Mouse (Mus musculus) erythroblast, embryonic 14.5 days (primary cell): ENCODE data around the gene Rsph3a. TPM values are rescaled to one million over a fixed set of nuclear protein-coding genes. Genes with fewer than 3 reads are reported as not detected.
"Not testable (repeated sequence)": the region's sequence is repeated elsewhere in the genome, so short reads cannot be mapped to it uniquely, and the experiment has no call there.

Source experiments
- H3K27me3 ChIP-seq: 2 replicates; pipeline ENCODE4 v1.6.1; 2012; ENCODE audit warnings: inconsistent platforms; ENCODE audit not compliant: control insufficient read depth
- H3K36me3 ChIP-seq: 2 replicates; pipeline ENCODE4 v1.6.1; 2012; ENCODE audit warnings: mild to moderate bottlenecking, inconsistent platforms; ENCODE audit not compliant: control insufficient read depth
- H3K4me1 ChIP-seq: 2 replicates; pipeline ENCODE4 v1.6.1; 2012; ENCODE audit warnings: inconsistent platforms; ENCODE audit not compliant: control insufficient read depth
- H3K4me3 ChIP-seq: replicated peaks from 2 replicates; pipeline ENCODE3; 2012; ENCODE audit warnings: moderate library complexity, mild to moderate bottlenecking, inconsistent platforms
- H3K9me3 ChIP-seq: 2 replicates; pipeline ENCODE4 v1.6.1; 2012; ENCODE audit warnings: low read length, inconsistent platforms, mixed read lengths; ENCODE audit not compliant: control insufficient read depth
- GATA1 ChIP-seq: IDR thresholded peaks from 2 replicates; pipeline ENCODE4 v1.6.1; 2012; ENCODE audit warnings: low read length, inconsistent platforms, mixed read lengths
- TAL1 ChIP-seq: IDR thresholded peaks from 3 replicates; pipeline ENCODE4 v1.6.1; 2012; ENCODE audit warnings: low read length, inconsistent platforms, mixed read lengths
- polyA plus RNA-seq: library from polyadenylated mRNA; stranded (reverse); fragments of >175 nt; gene quantifications from 2 replicates; pipeline ENCODE4 v1.2.3, GENCODE M21; 2012

Rsph3a gene
- 2.4 and 3.8 TPM in 2 replicates for polyA plus RNA-seq

- peak within 1 kb of the TSS; percentile 65 for H3K4me3 ChIP-seq
- H3K4me1 ChIP-seq = peaks cover 11% of the 10 kb centered on the region
- not testable (repeated sequence) for H3K36me3 ChIP-seq, H3K9me3 ChIP-seq, H3K27me3 ChIP-seq
These were observed at the start of gene Rsph3a for GRCm38 (mm10) chr17:7945117-7946052. Gene Rsph3a, plus strand, starts transcription at chr17:7945614.

- H3K9me3 ChIP-seq = no peaks in the 10 kb centered on the region
- H3K4me3 ChIP-seq = no peak overlapping the region
- no peaks in the 10 kb centered on the region for H3K36me3 ChIP-seq
- no peaks in the 10 kb centered on the region for H3K4me1 ChIP-seq
- TF ChIP-seq GATA1 = no peak
- TF ChIP-seq TAL1 = no peak
- H3K27me3 ChIP-seq = no peaks in the 10 kb centered on the region
These were observed 49.3 kb upstream of the Rsph3a start for GRCm38 (mm10) chr17:7896047-7896635.

- TF ChIP-seq GATA1 (no peak), TAL1 (no peak)
- no peak overlapping the region for H3K4me3 ChIP-seq
- no peaks in the 10 kb centered on the region for H3K27me3 ChIP-seq
- H3K9me3 ChIP-seq = no peaks in the 10 kb centered on the region
- no peaks in the 10 kb centered on the region for H3K4me1 ChIP-seq
- no peaks in the 10 kb centered on the region for H3K36me3 ChIP-seq
These were observed 48.3 kb upstream of the Rsph3a start for GRCm38 (mm10) chr17:7897120-7897519.

- TF ChIP-seq TAL1 (no peak), GATA1 (no peak)
- H3K4me1 ChIP-seq = no peaks in the 10 kb centered on the region
- H3K36me3 ChIP-seq = no peaks in the 10 kb centered on the region
- H3K4me3 ChIP-seq = no peak overlapping the region
- H3K9me3 ChIP-seq = no peaks in the 10 kb centered on the region
- no peaks in the 10 kb centered on the region for H3K27me3 ChIP-seq
These were observed 47.7 kb upstream of the Rsph3a start for GRCm38 (mm10) chr17:7897756-7898155.

- Histone ChIP-seq H3K27me3 (no peaks in the 10 kb centered on the region), H3K9me3 (no peaks in the 10 kb centered on the region), H3K4me3 (no peak overlapping the region), H3K36me3 (no peaks in the 10 kb centered on the region), H3K4me1 (no peaks in the 10 kb centered on the region)
- TF ChIP-seq GATA1 (no peak), TAL1 (no peak)
These were observed 46.2 kb upstream of the Rsph3a start for GRCm38 (mm10) chr17:7899233-7899632.

- TF ChIP-seq GATA1 (no peak), TAL1 (no peak)
- H3K36me3 ChIP-seq = no peaks in the 10 kb centered on the region
- H3K27me3 ChIP-seq = no peaks in the 10 kb centered on the region
- no peak overlapping the region for H3K4me3 ChIP-seq
- no peaks in the 10 kb centered on the region for H3K9me3 ChIP-seq
- H3K4me1 ChIP-seq = no peaks in the 10 kb centered on the region
These were observed 45.5 kb upstream of the Rsph3a start for GRCm38 (mm10) chr17:7899961-7900360.

- TF ChIP-seq TAL1 = no peak
- no peak for TF ChIP-seq GATA1
- Histone ChIP-seq H3K9me3 (no peaks in the 10 kb centered on the region), H3K4me1 (no peaks in the 10 kb centered on the region), H3K27me3 (no peaks in the 10 kb centered on the region), H3K4me3 (no peak overlapping the region), H3K36me3 (no peaks in the 10 kb centered on the region)
These were observed 43.9 kb upstream of the Rsph3a start for GRCm38 (mm10) chr17:7901536-7901935.

GRCm38 (mm10) chr17:7902362-7902761 lies 43.1 kb upstream of the Rsph3a start:
- Histone ChIP-seq H3K9me3 (no peaks in the 10 kb centered on the region), H3K27me3 (no peaks in the 10 kb centered on the region), H3K4me3 (no peak overlapping the region), H3K4me1 (no peaks in the 10 kb centered on the region), H3K36me3 (no peaks in the 10 kb centered on the region)
- TF ChIP-seq GATA1 (no peak), TAL1 (no peak)

GRCm38 (mm10) chr17:7904992-7905391 lies 40.4 kb upstream of the Rsph3a start:
- TF ChIP-seq GATA1 (no peak), TAL1 (no peak)
- H3K27me3 ChIP-seq = no peaks in the 10 kb centered on the region
- H3K4me3 ChIP-seq = no peak overlapping the region
- no peaks in the 10 kb centered on the region for H3K4me1 ChIP-seq
- peaks cover 5% of the 10 kb centered on the region; the same call in 1 of the 2 replicates for H3K9me3 ChIP-seq
- H3K36me3 ChIP-seq = no peaks in the 10 kb centered on the region
